8 mouse cellular contexts compared by ENCODE assay signal in the genomic region with DNA sequence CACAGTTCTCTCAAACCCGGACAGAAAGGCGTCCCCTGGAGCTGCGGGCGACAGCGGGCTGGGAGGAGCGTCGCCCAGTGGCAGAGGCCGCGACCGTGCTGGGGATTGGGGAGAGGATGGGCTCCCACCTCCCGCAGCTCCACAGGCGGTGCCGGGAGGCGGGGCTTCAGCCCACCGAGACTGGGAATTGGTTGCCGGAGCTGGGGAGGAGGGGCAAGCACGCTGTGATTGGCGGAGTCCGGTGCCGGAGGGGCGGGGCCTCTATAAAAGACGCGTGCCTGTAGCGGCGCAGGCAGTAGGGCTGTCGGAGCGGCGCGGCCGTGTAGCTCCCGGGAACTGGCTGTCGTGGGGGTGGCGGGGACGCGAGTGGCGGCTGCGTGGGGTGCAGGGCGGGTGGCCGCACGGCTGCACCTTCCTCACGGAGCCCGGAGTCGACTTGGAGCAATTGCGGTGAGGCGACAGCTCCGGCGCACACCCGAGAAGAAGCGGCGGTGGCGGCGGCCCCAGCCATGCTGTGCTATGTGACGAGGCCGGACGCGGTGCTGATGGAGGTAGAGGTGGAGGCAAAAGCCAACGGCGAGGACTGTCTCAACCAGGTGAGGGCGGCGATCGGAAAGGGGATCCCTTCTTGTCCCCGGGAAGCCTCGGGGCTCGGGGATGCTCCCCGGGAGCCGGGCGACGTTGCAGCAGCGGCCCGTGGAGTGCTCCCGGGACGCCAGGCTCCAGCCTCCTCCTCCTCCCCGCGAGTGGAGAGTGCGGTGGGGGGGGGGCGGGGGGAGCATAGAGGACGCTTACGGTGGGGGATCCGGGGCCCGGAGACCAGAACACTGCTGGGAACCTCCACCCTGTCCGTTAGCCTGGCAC. TPM values are rescaled to one million over a fixed set of nuclear protein-coding genes. Genes with fewer than 3 reads are reported as not detected.
A peak's percentile ranks its signal among the peaks of the same experiment; 100 is the strongest.
DNase-seq lines count a peak whose midpoint lies in the region; ATAC-seq and TF ChIP-seq lines count a peak whose summit lies in the region.

A gene (plus strand): TSS at position 295 of the 864 bp plus-strand sequence.

- intact Hi-C loops in gastrocnemius, adult 2 months (cut with DNase I) = loop anchor here (1.0 to 5.0 kb wide), 2 partner anchors 53 to 357 kb away; no protein-coding TSS in a partner anchor

- H3K4me3 ChIP-seq in gastrocnemius, adult 2 months = peak within 1 kb of the TSS; percentile 97
- H3K4me3 ChIP-seq in hindbrain, embryonic 16.5 days (ENCODE audit: low read length) = peak within 1 kb of the TSS; percentile 80

- H3K27me3 ChIP-seq in hindbrain, embryonic 16.5 days (replicated peaks; ENCODE audit: control insufficient read depth, insufficient read depth, low read length) = no peaks in the 10 kb centered on the region

- peak within 1 kb of the TSS; percentile 85 for H3K4me2 ChIP-seq in hindbrain, embryonic 16.5 days (ENCODE audit: low read length)

- H3K9me3 ChIP-seq in hindbrain, embryonic 16.5 days (ENCODE audit: control insufficient read depth, low read length) = no peaks in the 10 kb centered on the region

- DNase-seq in gastrocnemius, adult 2 months = peak; percentile 100
- peak; percentile 98 to 99 for DNase-seq in left cerebral cortex, adult 18-20 months (ENCODE audit: low spot score in 2 of 2)
- DNase-seq in lung, postnatal 4 days = peak; percentile 99
- peak; percentile 98 for DNase-seq in retina, postnatal 1 day
- peak; percentile 100 for DNase-seq in thymus, postnatal 4 days

- H3K27ac ChIP-seq in gastrocnemius, adult 2 months = peak within 1 kb of the TSS; percentile 96
- peak within 1 kb of the TSS; percentile 80 for H3K27ac ChIP-seq in hindbrain, embryonic 16.5 days (ENCODE audit: low read depth, low read length)

- H3K4me1 ChIP-seq in hindbrain, embryonic 16.5 days (ENCODE audit: control insufficient read depth, insufficient read depth, low read depth, low read length) = peaks cover 12% of the 10 kb centered on the region

- peak; percentile 78 for ATAC-seq in activated CD4-positive, CD25-positive, alpha-beta regulatory T cell, adult 4 months
- peak; percentile 92 for ATAC-seq in common myeloid progenitor, adult 5-6 weeks (replicated peaks; ENCODE audit: low read depth, poor library complexity, severe bottlenecking)
- peak; percentile 99 for ATAC-seq in hindbrain, embryonic 16.5 days

- H3K9ac ChIP-seq in hindbrain, embryonic 16.5 days (ENCODE audit: low read depth, low read length) = peak within 1 kb of the TSS; percentile 86

- under 1% methylated on average over 76 of the region's 81 CpGs for WGBS in hindbrain, embryonic 16.5 days

- no peaks in the 10 kb centered on the region for H3K36me3 ChIP-seq in hindbrain, embryonic 16.5 days (ENCODE audit: control insufficient read depth, insufficient read depth, low read length)

- peak; percentile 62 for TF ChIP-seq CTCF in gastrocnemius, adult 2 months (IDR thresholded peaks at IDR 0.05)

RNA-seq across cellular contexts. Expression of the gene that starts here (rescaled TPM):
- polyA plus RNA-seq in activated CD4-positive, CD25-positive, alpha-beta regulatory T cell, adult 4 months (2017; shearing (Covaris generic)) = 10 to 100 TPM; 15.5 to 18.3 TPM
- total RNA-seq in common myeloid progenitor, adult 5-6 weeks (2017) = 13.4 and 14.2 TPM in 2 replicates
- 10 to 100 TPM in 1 of 2 experiments, 1 to 10 TPM in 1; 8.3 to 18.5 TPM for total RNA-seq in gastrocnemius, adult 2 months (2021)
- 7.8 and 9.6 TPM in 2 replicates for polyA plus RNA-seq in hindbrain, embryonic 16.5 days (2015; fragmentation: Nextera tagmentation; extraction: Ambion mirVana)
- total RNA-seq in left cerebral cortex, adult 18-20 months (2021) = 10 to 100 TPM; 12.9 to 14.2 TPM

Comparison
In these comparisons a context has a peak if more than half of its experiments do, and no peak if none do; other contexts are left out.
1. Peak in every context shown above with its lines: DNase-seq, ATAC-seq, H3K4me3 ChIP-seq and H3K27ac ChIP-seq.